Mouse (Mus musculus) thymus, postnatal 36 days (tissue): ENCODE results near the gene Tbc1d1.
"Not testable (repeated sequence)": the region's sequence is repeated elsewhere in the genome, so short reads cannot be mapped to it uniquely, and the experiment has no call there.

Experiments used
- DNase-seq, 2 experiments: peaks; one replicate each; pipeline ENCODE4 v3.0.0; 2022; ENCODE audit warnings: mixed read lengths in 2 of 2

The Tbc1d1 gene

DNA sequence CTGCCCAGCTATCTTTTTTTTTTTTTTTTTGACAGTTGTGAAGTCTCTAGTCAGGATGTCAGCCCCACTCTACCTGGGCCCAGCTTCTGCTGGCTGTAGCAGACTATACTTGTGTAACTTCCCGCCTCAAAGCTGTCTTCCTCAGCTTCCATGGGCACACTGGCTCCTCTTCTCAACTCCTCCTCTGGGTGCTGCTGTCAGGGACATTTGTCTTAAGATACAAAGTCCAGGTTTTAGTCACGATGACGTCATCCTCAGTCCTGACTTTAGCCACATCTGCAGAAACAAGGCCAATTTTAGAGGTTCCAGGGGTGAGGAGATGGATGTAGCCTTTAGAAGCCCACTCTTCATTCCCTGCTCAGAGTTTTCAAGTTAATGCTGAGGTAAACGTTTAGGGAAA, 167.2 kb downstream of the Tbc1d1 start:
- no peak for DNase-seq

DNA sequence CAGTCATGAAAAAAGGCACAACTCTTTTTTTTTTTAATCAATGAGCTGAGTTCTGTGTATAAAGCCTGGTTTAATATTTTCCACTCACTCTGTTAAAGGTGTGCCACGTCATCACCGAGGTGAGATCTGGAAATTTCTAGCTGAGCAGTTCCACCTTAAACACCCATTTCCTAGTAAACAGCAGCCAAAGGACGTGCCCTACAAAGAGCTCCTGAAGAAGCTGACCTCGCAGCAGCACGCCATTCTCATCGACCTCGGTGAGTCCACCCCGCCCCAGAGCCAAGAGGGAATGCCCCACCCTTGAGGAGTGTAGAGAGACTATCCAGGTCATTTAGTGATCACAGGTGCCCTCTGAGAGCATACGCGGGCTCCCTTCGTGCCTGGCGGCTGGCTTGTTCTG, 168.2 kb downstream of the Tbc1d1 start:
- DNase-seq, result no peak

DNA sequence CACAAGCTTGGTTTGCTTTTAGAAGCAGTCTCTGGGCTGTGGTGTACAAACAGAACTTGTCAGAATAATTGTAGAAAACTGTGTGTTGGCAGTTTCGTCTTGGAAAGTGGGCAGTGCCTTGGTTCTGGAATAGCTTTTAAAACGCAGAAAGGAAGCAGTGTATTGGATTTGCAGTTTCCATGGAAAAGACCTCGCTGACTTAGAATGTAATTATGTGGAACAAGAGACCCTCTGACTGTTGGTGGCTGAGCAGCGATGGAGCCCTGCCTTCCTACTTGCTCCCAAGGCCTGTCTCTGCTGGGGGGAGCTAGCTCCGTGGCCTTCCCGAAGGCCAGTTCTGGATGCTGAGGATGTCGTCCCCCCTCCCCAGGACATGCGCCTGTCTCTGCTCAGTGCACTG, 168.8 kb downstream of the Tbc1d1 start:
- no peak for DNase-seq

GRCm38 (mm10) chr5:64325741-64326355, 169.7 kb downstream of the Tbc1d1 start:
- no peak for DNase-seq

GRCm38 (mm10) chr5:64326427-64327181, 170.5 kb downstream of the Tbc1d1 start:
- no peak for DNase-seq

DNA sequence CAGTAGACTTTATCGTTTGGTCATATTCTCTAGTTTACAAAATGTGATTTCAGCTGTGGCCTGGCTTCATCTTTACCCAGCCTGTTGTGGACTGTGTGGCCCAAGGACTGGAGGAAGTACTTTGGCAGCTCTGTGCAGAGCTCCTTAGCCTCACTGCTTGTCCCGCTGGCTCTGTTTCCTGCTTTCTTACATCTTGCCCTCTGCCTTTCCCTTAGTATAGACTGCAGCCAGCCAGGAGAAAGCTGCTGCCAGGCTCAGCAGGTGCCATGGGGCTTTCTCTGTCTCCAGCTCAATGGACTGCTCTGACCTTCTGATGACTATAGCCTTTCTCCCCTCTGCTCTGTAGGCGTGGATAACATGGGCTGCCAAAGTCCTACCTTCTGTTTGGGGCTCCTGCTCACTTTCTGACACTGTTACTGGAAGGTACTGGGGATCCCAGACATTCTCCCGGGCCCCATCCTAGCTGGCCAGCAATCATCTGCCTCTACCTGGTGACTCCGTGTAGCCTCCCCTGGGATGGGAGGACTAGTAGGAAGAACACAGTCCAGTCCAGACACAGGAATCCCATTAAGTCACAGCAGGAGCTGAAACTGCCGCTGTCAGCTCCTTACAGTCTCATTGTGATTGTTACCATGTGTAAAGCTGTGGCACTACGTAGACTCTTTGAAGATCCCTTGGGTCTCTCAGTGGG, 171.3 kb downstream of the Tbc1d1 start:
- DNase-seq, result no peak

- peak; percentile 15 to 37 for DNase-seq
These were observed 180.8 kb downstream of the Tbc1d1 start for GRCm38 (mm10) chr5:64336767-64337408.

GRCm38 (mm10) chr5:64338795-64339194, 182.7 kb downstream of the Tbc1d1 start:
- DNase-seq, result not testable (repeated sequence)

- DNase-seq, result no peak
These were observed 184.3 kb downstream of the Tbc1d1 start for GRCm38 (mm10) chr5:64340366-64340765.

GRCm38 (mm10) chr5:64341671-64342070, 185.6 kb downstream of the Tbc1d1 start:
- no peak for DNase-seq

DNA sequence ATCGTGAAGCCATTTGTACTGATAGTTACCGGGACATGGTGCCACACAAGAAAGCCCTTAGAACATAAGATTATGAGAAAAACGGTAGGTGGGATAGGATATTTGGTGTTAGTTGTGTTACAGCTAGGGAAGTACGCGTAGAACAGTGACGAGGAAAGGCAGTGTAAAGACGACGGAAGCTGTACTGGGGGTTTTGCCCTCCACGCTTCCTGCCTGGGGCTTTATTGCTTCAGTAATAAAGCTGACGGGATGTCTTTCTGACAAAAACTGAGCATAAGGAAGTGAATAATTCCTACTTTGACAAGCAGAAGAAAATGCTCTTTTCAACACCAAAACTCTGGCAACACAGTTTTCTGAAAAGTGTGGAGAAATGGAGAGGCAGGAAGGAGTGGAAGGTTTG, 186.0 kb downstream of the Tbc1d1 start:
- DNase-seq, result peak; percentile 18 to 25

GRCm38 (mm10) chr5:64343972-64344700, 188.0 kb downstream of the Tbc1d1 start:
- peak in 1 of 2 experiments; percentile 17 for DNase-seq

DNA sequence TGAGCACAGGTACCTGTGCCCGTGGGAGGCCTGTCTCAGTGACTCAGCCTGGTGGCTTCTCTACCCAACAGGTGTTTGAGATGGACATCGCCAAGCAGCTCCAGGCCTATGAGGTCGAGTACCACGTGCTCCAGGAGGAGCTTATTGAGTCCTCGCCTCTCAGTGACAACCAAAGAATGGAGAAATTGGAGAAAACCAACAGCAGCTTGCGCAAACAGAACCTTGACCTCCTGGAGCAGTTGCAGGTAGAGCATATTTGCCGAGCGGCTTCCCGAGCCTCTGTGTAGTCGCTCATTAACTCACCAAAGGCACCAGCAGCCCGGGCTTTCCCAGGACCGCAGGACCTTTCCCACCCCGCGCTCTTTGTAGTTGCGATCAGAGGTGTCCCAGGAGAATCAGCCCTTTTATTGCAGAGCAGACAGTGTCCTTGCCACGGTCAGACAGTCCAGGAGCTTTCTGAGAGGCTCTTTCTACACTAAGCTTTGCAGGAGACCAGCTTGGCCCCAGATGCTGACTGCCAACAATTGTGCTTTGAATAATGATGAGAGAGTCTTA, 189.2 kb downstream of the Tbc1d1 start:
- no peak for DNase-seq

- DNase-seq, result no peak
These were observed 189.7 kb downstream of the Tbc1d1 start for GRCm38 (mm10) chr5:64345761-64346160.

- no peak for DNase-seq
These were observed 190.3 kb downstream of the Tbc1d1 start for GRCm38 (mm10) chr5:64346343-64346885.

DNA sequence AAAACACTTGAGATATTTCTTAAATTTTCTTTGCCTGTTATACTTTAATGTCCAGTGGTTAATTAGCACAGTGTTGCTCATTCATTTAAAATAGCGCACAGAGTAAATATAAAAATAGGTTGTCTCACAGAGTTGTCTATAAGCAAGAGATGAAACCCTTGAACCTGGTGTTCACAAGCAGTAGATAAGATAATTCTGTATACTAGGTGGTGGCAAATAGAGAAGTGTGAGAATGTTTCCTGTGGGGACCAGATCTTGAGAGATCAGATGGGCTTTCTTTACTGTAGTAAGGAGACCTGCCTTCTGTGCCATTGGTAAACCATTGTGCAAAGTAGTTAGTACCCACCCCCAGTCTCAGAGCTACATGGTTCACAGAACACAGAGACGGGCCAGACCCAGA, 192.1 kb downstream of the Tbc1d1 start:
- no peak for DNase-seq

DNA sequence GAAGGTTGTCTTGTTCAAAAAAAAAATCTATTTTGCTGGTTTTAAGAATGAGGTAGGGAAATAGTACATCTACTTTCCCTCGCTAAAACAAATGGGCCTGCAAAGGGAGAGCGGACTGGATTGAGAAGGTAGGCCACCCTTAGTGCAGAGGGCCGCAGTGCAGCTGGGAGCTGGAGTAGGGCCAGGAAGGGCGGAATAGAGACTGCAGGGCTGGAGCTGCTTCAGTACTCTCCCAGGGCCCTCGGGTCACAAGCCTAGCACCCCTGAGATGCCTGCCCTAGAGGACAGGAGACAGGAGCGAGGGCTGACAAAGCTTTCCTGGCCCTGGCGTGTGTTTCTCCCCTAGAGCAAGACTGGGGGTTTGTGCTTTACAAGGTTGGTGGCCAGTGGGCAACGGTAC, 192.7 kb downstream of the Tbc1d1 start:
- DNase-seq, result no peak

GRCm38 (mm10) chr5:64351968-64352367, 195.9 kb downstream of the Tbc1d1 start:
- DNase-seq, result no peak

DNA sequence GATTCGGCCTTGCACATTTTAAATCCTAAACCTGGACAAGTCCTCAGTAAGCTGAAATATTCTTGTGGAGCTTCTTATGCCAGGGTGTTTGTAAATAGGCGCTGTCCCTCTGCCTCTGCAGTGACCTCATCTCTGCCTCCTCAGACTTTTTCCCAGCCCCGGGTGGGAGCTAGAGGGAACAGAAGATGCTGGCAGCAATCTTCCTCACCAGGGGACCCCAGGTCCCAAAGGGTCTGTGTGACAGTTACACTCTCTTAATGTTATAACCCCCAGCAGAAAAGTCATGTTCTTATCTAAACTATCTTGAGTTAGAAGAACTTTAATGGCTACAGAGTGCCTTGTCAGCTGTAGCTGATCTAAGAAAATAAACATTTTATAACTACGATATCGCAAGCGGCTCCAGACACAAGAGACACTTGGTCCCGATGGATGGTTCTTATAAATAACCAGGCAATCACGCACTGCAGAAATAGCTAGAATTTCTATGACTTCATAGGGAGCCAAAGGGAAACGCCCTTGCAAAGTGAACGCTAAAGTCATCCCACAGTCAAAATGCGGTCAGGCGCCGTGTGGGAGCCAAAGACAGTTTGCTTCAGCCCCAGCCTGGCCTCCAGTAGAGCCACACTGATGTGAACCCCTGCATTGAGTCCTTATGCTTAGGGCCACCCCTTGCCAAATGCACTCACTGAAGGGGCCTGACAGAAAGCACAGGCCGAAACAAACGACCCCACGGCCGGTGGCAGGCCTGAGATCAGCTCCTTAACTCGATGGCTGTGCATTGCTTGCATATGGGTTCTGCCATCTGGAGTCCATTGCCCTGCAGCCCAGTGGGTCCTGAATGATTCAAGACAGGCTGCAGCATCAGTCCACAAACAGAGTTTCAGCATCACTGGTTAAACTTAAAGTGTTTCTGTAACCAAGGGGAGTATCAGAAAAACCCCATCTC, 202.8 kb downstream of the Tbc1d1 start:
- DNase-seq, result no peak

- DNase-seq, result peak; percentile 39 to 47
These were observed 204.2 kb downstream of the Tbc1d1 start for GRCm38 (mm10) chr5:64360147-64360875.
